Mouse (Mus musculus) intestine, embryonic 14.5 days (tissue): Measurements from ENCODE around the gene Immt. TPM values are rescaled to one million over a fixed set of nuclear protein-coding genes. Genes with fewer than 3 reads are reported as not detected.

ENCODE experiments used
- ATAC-seq: fragments of 200-750 bp; cut with Nextera tagmentation; replicated peaks from 2 replicates; pipeline ENCODE4 v1.8.0; 2017; ENCODE audit warnings: low read depth, moderate number of reproducible peaks, moderate TSS enrichment, moderate library complexity; ENCODE audit not compliant: low FRiP score, low TSS enrichment
- DNase-seq: peaks from one replicate; pipeline ENCODE4 v3.0.0-alpha.2; 2018; ENCODE audit warnings: low spot score
- H3K27ac ChIP-seq: fragments of 300-500 bp; sonication (generic); 2 replicates; pipeline ENCODE4 v1.5.1; 2014; ENCODE audit warnings: low read depth, mild to moderate bottlenecking, control low read depth
- H3K27me3 ChIP-seq: fragments of 300-500 bp; sonication (generic); replicated peaks from 2 replicates; pipeline ENCODE4 v1.6.1; 2014; ENCODE audit warnings: low read length, control low read depth; ENCODE audit not compliant: control insufficient read depth, insufficient read depth
- H3K36me3 ChIP-seq: fragments of 300-500 bp; sonication (generic); 2 replicates; pipeline ENCODE4 v1.6.1; 2014; ENCODE audit warnings: low read length, control low read depth; ENCODE audit not compliant: control insufficient read depth, insufficient read depth
- H3K4me1 ChIP-seq: fragments of 300-500 bp; sonication (generic); replicated peaks from 2 replicates; pipeline ENCODE4 v1.6.1; 2014; ENCODE audit warnings: low read length, control low read depth, mixed read lengths; ENCODE audit not compliant: control insufficient read depth, insufficient read depth
- H3K4me2 ChIP-seq: fragments of 300-500 bp; sonication (generic); 2 replicates; pipeline ENCODE4 v1.6.1; 2014; ENCODE audit warnings: low read length
- H3K4me3 ChIP-seq: fragments of 300-500 bp; sonication (generic); 2 replicates; pipeline ENCODE4 v1.5.1; 2014; ENCODE audit warnings: low read depth, low read length, control low read depth, mixed read lengths
- H3K9ac ChIP-seq: fragments of 300-500 bp; sonication (generic); 2 replicates; pipeline ENCODE4 v1.6.1; 2014; ENCODE audit warnings: mild to moderate bottlenecking, low read length
- H3K9me3 ChIP-seq: fragments of 300-500 bp; sonication (generic); 2 replicates; pipeline ENCODE4 v1.6.1; 2016; ENCODE audit warnings: low read length, control low read depth; ENCODE audit not compliant: control insufficient read depth
- WGBS: fragments of 180-500 bp; shearing (Covaris S2); extraction: QIAGEN DNeasy Blood & Tissue Kit; methylation state at CpG from one replicate; pipeline ENCODE4 v1.1.7; 2014; 5-methylcytosine and 5-hydroxymethylcytosine counted together
- polyA plus RNA-seq: library from polyadenylated mRNA; unstranded; fragments of >200 nt; fragmentation: Nextera tagmentation; extraction: Ambion mirVana; gene quantifications from 2 replicates; pipeline ENCODE4 v1.2.1, GENCODE M21; 2014

Immt gene
- 216 and 224 TPM in 2 replicates for polyA plus RNA-seq

DNA sequence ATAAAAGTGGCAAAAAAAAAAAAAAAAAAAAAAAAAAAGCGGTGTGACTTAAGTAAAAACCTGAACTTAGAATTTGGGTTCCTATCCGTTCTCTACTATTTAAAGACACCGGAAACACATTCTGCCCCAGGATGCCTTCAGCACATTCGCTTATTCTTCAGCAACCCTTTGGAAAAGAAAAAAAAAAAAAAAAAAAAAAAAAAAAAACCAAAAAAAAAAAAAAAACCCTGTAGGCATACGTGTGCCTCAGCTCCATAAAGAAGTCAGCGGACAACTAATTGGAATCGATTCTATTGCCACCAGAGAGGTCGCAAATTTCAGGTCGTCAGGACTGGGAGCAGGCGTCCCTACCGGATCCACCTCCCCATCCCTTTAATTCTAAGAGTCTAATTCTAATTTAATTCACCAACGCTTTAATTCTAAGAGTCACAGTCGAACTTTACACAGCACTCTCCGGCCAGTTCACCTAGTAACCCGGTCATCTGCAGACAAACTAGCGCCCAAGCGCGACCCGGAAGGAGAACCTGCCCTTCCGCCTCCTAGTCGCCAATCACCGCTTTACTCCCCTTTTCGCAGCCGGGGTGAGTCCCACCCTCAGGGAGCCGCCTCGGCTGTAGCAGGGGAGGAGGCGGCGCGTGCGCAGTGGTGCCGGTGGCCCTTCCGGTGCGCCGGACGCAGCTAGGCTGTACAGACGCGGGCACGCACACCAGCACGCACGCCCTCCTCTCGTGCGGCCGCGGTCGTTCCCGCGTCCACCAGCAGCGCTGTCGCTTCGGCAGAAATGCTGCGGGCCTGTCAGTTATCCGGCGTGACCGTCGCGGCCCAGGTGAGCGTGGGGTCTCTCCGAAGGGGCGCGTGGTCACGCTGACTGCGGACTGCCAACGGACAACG lies at the start of gene Immt:
TSS of gene Immt (plus strand) at position 642 of the 891 bp plus-strand sequence.
- H3K9ac ChIP-seq = peak within 1 kb of the TSS; percentile 88
- no peaks in the 10 kb centered on the region for H3K9me3 ChIP-seq
- WGBS = under 1% methylated on average over 63 of the region's 64 CpGs
- ATAC-seq (peak; percentile 99), DNase-seq (peak; percentile 93)
- peaks cover 7% of the 10 kb centered on the region; the same call in 1 of the 2 replicates for H3K4me1 ChIP-seq
- no peaks in the 10 kb centered on the region for H3K27me3 ChIP-seq
- H3K36me3 ChIP-seq = no peaks in the 10 kb centered on the region
- H3K4me3 ChIP-seq = peak within 1 kb of the TSS; percentile 100
- H3K4me2 ChIP-seq = peak within 1 kb of the TSS; percentile 88
- H3K27ac ChIP-seq = peak within 1 kb of the TSS; percentile 88

DNA sequence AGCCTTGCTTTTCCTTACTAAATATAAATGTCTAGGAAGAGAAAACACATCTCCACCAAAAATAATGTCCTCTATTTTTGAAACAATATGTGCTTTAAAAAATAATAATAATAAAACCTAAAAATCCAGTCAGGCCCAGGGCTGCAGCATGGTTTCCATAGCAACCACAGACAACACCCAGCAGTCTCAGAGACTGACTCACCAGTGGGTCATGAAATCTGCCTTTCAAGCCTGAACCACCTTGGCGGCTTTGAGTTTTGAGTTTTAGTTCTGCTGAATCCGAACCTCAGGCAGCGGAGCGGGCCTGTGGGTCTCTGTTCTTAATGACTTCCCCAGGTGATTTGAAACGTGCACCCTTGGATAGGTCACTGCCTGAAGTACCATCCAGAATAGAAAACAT lies 48.0 kb upstream of the Immt start:
- no peak overlapping the region for H3K4me3 ChIP-seq
- H3K9me3 ChIP-seq = no peaks in the 10 kb centered on the region
- no peaks in the 10 kb centered on the region for H3K36me3 ChIP-seq
- no peak overlapping the region for H3K27ac ChIP-seq
- ATAC-seq (no peak), DNase-seq (no peak)
- H3K4me1 ChIP-seq = no peaks in the 10 kb centered on the region
- no peaks in the 10 kb centered on the region for H3K27me3 ChIP-seq
- no peak overlapping the region for H3K9ac ChIP-seq
- 86% methylated on average over 5 of the region's 5 CpGs for WGBS
- no peak overlapping the region for H3K4me2 ChIP-seq

DNA sequence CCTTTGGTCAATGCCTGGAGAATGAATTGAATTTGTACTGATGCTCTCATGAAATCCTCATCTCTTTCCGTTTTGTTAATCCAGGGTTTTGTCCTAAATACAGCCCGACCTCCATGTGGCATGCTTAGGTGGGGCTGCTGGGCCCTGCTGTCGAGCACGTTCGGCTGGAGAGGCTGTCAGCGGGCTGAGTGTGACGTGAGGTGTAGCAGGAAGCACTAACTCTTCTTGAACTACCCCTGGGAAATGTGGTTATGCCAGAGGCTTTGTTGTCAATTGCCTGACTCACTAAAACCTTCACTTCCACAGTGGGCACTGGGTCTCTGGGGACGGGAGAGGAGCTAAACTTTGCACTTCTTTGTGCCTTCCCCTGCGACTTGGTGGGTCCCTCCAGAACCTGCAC lies 42.8 kb upstream of the Immt start:
- no peak overlapping the region for H3K4me3 ChIP-seq
- H3K9ac ChIP-seq = no peak overlapping the region
- DNase-seq (no peak), ATAC-seq (no peak)
- WGBS = 66% methylated on average over 9 of the region's 9 CpGs
- no peaks in the 10 kb centered on the region for H3K4me1 ChIP-seq
- H3K9me3 ChIP-seq = no peaks in the 10 kb centered on the region
- no peak overlapping the region for H3K4me2 ChIP-seq
- H3K27ac ChIP-seq = no peak overlapping the region
- H3K27me3 ChIP-seq = no peaks in the 10 kb centered on the region
- no peaks in the 10 kb centered on the region for H3K36me3 ChIP-seq

DNA sequence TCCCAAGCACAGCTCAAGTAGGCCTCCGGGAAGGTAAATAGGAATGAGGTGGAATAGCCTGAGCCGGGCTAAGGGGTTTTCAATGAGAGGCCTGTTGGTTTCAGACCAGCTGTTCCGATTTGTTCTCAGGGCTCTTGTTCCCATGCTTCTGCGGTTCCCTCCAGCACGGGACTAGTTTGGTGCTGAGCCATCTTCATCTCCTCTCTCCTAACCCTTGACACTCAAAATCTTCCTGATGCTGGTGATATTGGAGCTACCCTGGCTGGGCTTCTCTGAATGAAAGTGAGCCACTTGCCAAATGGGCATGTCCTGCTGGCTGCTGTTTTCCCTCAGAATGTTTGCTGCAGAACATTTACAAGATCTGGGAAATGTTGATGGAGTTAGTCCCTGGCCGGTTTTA lies 39.4 kb upstream of the Immt start:
- DNase-seq = no peak
- Histone ChIP-seq H3K27ac (no peak overlapping the region), H3K27me3 (no peaks in the 10 kb centered on the region), H3K4me1 (no peaks in the 10 kb centered on the region), H3K4me2 (no peak overlapping the region), H3K9me3 (no peaks in the 10 kb centered on the region), H3K36me3 (no peaks in the 10 kb centered on the region), H3K9ac (no peak overlapping the region), H3K4me3 (no peak overlapping the region)
- ATAC-seq = no peak
- WGBS = 82% methylated on average over 6 of the region's 6 CpGs

DNA sequence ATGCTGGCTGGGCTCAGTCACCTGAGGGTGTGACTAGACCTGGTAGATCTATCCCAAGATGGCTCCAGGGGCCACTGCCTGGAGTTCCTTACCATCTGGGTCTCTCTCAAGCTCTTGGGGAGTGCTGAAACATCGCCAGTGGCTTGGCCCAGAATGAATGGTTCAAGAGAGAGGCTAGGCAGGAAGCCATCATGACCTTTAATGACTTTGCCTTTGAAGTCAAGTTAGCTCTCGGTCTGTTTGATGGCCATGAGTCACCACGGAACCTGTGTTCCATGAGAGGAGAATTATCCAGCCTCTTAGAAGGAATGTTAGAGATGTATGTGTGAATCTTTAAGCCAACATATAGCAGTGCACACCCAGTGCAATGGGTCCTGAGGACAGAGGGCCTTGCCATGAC lies 31.7 kb upstream of the Immt start:
- Histone ChIP-seq H3K9ac (no peak overlapping the region), H3K4me1 (no peaks in the 10 kb centered on the region), H3K36me3 (no peaks in the 10 kb centered on the region), H3K27ac (no peak overlapping the region), H3K4me3 (no peak overlapping the region), H3K4me2 (no peak overlapping the region), H3K27me3 (no peaks in the 10 kb centered on the region), H3K9me3 (no peaks in the 10 kb centered on the region)
- no peak for DNase-seq
- ATAC-seq = no peak
- 77% methylated on average over 3 of the region's 3 CpGs for WGBS

DNA sequence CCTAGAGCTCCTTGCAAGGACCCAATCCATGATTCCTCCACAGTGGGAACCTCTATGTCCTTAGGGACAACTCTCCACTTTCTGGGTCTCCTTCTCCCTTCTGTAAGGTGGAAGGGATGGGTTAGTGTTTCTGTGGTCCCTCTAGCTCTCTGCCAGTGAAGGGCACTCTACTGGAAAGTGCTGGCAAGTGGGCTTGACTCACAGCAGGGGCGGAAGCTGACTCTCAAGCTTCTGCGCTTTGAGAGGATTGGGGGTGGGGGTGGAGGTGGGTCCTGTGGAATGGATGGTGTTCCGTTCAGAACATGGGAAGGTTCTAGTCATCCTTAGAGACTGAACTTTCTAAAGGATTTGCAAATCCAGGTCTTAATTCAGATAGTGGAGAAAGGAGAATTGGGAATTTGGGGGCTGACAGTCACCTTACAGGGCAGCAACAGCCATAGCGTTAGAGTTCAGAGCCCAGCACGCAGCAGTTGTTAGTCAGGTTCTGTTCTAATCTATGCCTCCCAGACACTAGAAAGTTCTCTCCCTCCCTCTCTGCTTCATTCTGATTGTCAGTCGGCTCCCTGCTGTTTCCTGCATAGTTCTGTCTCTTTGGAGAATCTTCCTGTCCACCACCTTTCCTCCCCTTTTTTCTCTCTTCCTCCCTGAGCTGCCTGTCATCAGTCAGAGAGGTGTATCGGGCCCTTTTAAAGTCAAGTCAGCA lies 30.0 kb upstream of the Immt start:
- Histone ChIP-seq H3K4me1 (no peaks in the 10 kb centered on the region), H3K9ac (no peak overlapping the region), H3K36me3 (no peaks in the 10 kb centered on the region), H3K9me3 (no peaks in the 10 kb centered on the region), H3K27me3 (no peaks in the 10 kb centered on the region), H3K4me2 (no peak overlapping the region), H3K27ac (no peak overlapping the region), H3K4me3 (no peak overlapping the region)
- DNase-seq = no peak
- ATAC-seq = no peak
- WGBS = 63% methylated on average over 7 of the region's 7 CpGs

DNA sequence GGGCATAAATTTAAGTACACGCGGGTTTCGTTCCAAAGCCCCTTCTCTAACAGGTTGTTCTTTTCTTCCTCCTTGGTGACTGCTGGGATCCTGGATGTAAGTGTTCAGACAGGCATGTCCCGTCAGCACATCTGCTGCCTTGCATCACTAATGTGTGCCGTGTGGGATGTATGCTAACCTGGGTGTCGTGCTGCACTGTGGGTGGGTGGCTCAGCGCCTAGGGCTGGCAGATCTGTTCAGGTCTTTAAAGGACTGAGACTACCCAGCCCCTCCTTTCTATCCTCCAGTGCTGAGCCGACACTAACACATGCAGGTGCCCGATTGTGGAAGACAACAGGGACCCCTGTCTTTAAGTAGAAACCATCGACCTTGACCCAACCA lies 29.4 kb upstream of the Immt start:
- Histone ChIP-seq H3K4me1 (no peaks in the 10 kb centered on the region), H3K4me3 (no peak overlapping the region), H3K4me2 (no peak overlapping the region), H3K27me3 (no peaks in the 10 kb centered on the region), H3K9ac (no peak overlapping the region), H3K9me3 (no peaks in the 10 kb centered on the region), H3K27ac (no peak overlapping the region), H3K36me3 (no peaks in the 10 kb centered on the region)
- no peak for DNase-seq
- 69% methylated on average over 10 of the region's 10 CpGs for WGBS
- ATAC-seq = no peak

DNA sequence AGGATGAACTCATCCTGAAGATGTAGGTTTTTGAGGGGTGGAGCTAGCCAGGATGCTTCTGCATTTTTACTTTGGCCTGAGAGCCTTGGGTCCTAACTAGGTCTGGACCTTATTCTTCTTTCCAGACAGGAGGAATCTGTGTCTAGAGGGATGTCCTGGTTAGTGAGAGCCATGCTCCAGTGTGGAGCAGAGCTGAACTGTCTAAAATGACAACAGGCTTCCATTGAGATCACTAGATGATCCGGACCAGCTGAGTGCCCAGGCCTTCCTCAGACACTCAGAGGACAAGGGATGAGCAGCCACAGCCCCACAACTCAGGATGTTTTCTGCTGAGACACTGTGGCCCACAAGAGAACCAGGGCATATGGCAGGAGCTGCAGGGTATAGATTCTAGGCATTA lies 27.5 kb upstream of the Immt start:
- H3K36me3 ChIP-seq = no peaks in the 10 kb centered on the region
- H3K4me2 ChIP-seq = no peak overlapping the region
- no peaks in the 10 kb centered on the region for H3K4me1 ChIP-seq
- no peak overlapping the region for H3K27ac ChIP-seq
- DNase-seq (no peak), ATAC-seq (peak; percentile 44; the same call in 1 of the 2 replicates)
- no peak overlapping the region for H3K9ac ChIP-seq
- H3K9me3 ChIP-seq = no peaks in the 10 kb centered on the region
- WGBS = 89% methylated on average over 1 of the region's 1 CpGs
- H3K4me3 ChIP-seq = no peak overlapping the region
- no peaks in the 10 kb centered on the region for H3K27me3 ChIP-seq
